Mouse (Mus musculus): ENCODE data around the gene Wbp4. TPM values are rescaled to one million over a fixed set of nuclear protein-coding genes. Genes with fewer than 3 reads are reported as not detected.
"Not testable (repeated sequence)": the region's sequence is repeated elsewhere in the genome, so short reads cannot be mapped to it uniquely, and the experiment has no call there.

Wbp4 gene
- polyA plus RNA-seq (2015; fragmentation: Nextera tagmentation; extraction: Ambion mirVana) = 45.1 and 47.8 TPM in 2 replicates

GRCm38 (mm10) chr14:79481339-79482151, at the start of gene Wbp4:
TSS of gene Wbp4 (minus strand) at chr14:79481520.
- Histone ChIP-seq H3K9ac (peak within 1 kb of the TSS; percentile 94), H3K9me3 (no peaks in the 10 kb centered on the region), H3K36me3 (peaks cover 20% of the 10 kb centered on the region), H3K27me3 (0 out of 2 replicates have a peak, but pooled peaks cover 4% of the 10 kb centered on the region), H3K27ac (replicated peaks) (peak within 1 kb of the TSS; percentile 100), H3K4me3 (peak within 1 kb of the TSS; percentile 88), H3K4me1 (replicated peaks) (peaks cover 39% of the 10 kb centered on the region), H3K4me2 (peak within 1 kb of the TSS; percentile 66)
- peak; percentile 94 for ATAC-seq (ENCODE audit: low read depth)
- under 1% methylated on average over 59 of the region's 86 CpGs for WGBS

GRCm38 (mm10) chr14:79530761-79531160, 49.4 kb upstream of the Wbp4 start:
- 84% methylated on average over 6 of the region's 6 CpGs for WGBS

GRCm38 (mm10) chr14:79529581-79530554, 48.5 kb upstream of the Wbp4 start:
- no peak for ATAC-seq (ENCODE audit: low read depth)
- H3K4me3 ChIP-seq = no peak overlapping the region
- WGBS = 87% methylated on average over 10 of the region's 10 CpGs

More at GRCm38 (mm10) chr14:79530761-79531160, 49.4 kb upstream of the Wbp4 start:
- Histone ChIP-seq H3K4me2 (no peak overlapping the region), H3K9me3 (no peaks in the 10 kb centered on the region), H3K27me3 (no peaks in the 10 kb centered on the region), H3K4me1 (replicated peaks) (no peaks in the 10 kb centered on the region), H3K4me3 (no peak overlapping the region), H3K27ac (replicated peaks) (no peak overlapping the region), H3K9ac (no peak overlapping the region), H3K36me3 (no peaks in the 10 kb centered on the region)
- no peak for ATAC-seq (ENCODE audit: low read depth)

GRCm38 (mm10) chr14:79527704-79528103, 46.4 kb upstream of the Wbp4 start:
- H3K4me2 ChIP-seq = no peak overlapping the region
- no peaks in the 10 kb centered on the region for H3K27me3 ChIP-seq
- H3K9me3 ChIP-seq = no peaks in the 10 kb centered on the region
- H3K27ac ChIP-seq (replicated peaks) = no peak overlapping the region
- no peak for ATAC-seq (ENCODE audit: low read depth)
- H3K4me3 ChIP-seq = no peak overlapping the region
- H3K36me3 ChIP-seq = no peaks in the 10 kb centered on the region
- no peaks in the 10 kb centered on the region for H3K4me1 ChIP-seq (replicated peaks)
- 56% methylated on average over 6 of the region's 6 CpGs for whole genome bisulfite sequencing
- no peak overlapping the region for H3K9ac ChIP-seq

More at GRCm38 (mm10) chr14:79529581-79530554, 48.5 kb upstream of the Wbp4 start:
- H3K9me3 ChIP-seq = no peaks in the 10 kb centered on the region
- H3K4me1 ChIP-seq (replicated peaks) = no peaks in the 10 kb centered on the region
- H3K36me3 ChIP-seq = no peaks in the 10 kb centered on the region
- no peaks in the 10 kb centered on the region for H3K27me3 ChIP-seq
- no peak overlapping the region for H3K4me2 ChIP-seq
- no peak overlapping the region for H3K27ac ChIP-seq (replicated peaks)
- no peak overlapping the region for H3K9ac ChIP-seq

GRCm38 (mm10) chr14:79526106-79526505, 44.8 kb upstream of the Wbp4 start:
- not testable (repeated sequence) for H3K4me2 ChIP-seq; H3K36me3 ChIP-seq; ATAC-seq (ENCODE audit: low read depth); H3K27me3 ChIP-seq; H3K27ac ChIP-seq (replicated peaks); H3K9me3 ChIP-seq; H3K4me1 ChIP-seq (replicated peaks); H3K9ac ChIP-seq; H3K4me3 ChIP-seq
- 90% methylated on average over 12 of the region's 12 CpGs for whole genome bisulfite sequencing

- no peaks in the 10 kb centered on the region for H3K36me3 ChIP-seq
- no peak overlapping the region for H3K9ac ChIP-seq
- H3K4me3 ChIP-seq = no peak overlapping the region
- no peaks in the 10 kb centered on the region for H3K9me3 ChIP-seq
- H3K27ac ChIP-seq (replicated peaks) = no peak overlapping the region
- H3K27me3 ChIP-seq = no peaks in the 10 kb centered on the region
- no peak for ATAC-seq (ENCODE audit: low read depth)
- no peaks in the 10 kb centered on the region for H3K4me1 ChIP-seq (replicated peaks)
- 97% methylated on average over 9 of the region's 9 CpGs for WGBS
- H3K4me2 ChIP-seq = no peak overlapping the region
Measured at GRCm38 (mm10) chr14:79522387-79522786, 41.1 kb upstream of the Wbp4 start.

- 70% methylated on average over 6 of the region's 6 CpGs for WGBS
- no peaks in the 10 kb centered on the region for H3K27me3 ChIP-seq
- H3K4me3 ChIP-seq = no peak overlapping the region
- no peak overlapping the region for H3K9ac ChIP-seq
- ATAC-seq (ENCODE audit: low read depth) = no peak
- no peak overlapping the region for H3K4me2 ChIP-seq
- no peaks in the 10 kb centered on the region for H3K4me1 ChIP-seq (replicated peaks)
- H3K27ac ChIP-seq (replicated peaks) = no peak overlapping the region
- H3K36me3 ChIP-seq = no peaks in the 10 kb centered on the region
- no peaks in the 10 kb centered on the region for H3K9me3 ChIP-seq
Measured at GRCm38 (mm10) chr14:79521471-79522117, 40.3 kb upstream of the Wbp4 start.

- no peaks in the 10 kb centered on the region for H3K27me3 ChIP-seq
- H3K36me3 ChIP-seq = no peaks in the 10 kb centered on the region
- H3K27ac ChIP-seq (replicated peaks) = no peak overlapping the region
- H3K9me3 ChIP-seq = no peaks in the 10 kb centered on the region
- no peak overlapping the region for H3K4me2 ChIP-seq
- ATAC-seq (ENCODE audit: low read depth) = no peak
- no peaks in the 10 kb centered on the region for H3K4me1 ChIP-seq (replicated peaks)
- 93% methylated on average over 1 of the region's 1 CpGs for WGBS
- H3K9ac ChIP-seq = no peak overlapping the region
- H3K4me3 ChIP-seq = no peak overlapping the region
Measured at GRCm38 (mm10) chr14:79521056-79521455, 39.7 kb upstream of the Wbp4 start.

- ATAC-seq (ENCODE audit: low read depth) = no peak
- Histone ChIP-seq H3K4me2 (no peak overlapping the region), H3K4me3 (no peak overlapping the region)
Measured at GRCm38 (mm10) chr14:79520612-79521011, 39.3 kb upstream of the Wbp4 start.

GRCm38 (mm10) chr14:79519663-79519975, 38.3 kb upstream of the Wbp4 start:
- no peak overlapping the region for H3K27ac ChIP-seq (replicated peaks)
- ATAC-seq (ENCODE audit: low read depth) = no peak
- H3K4me3 ChIP-seq = no peak overlapping the region
- no peaks in the 10 kb centered on the region for H3K27me3 ChIP-seq
- no peak overlapping the region for H3K9ac ChIP-seq
- H3K36me3 ChIP-seq = no peaks in the 10 kb centered on the region
- H3K9me3 ChIP-seq = no peaks in the 10 kb centered on the region
- 56% methylated on average over 1 of the region's 1 CpGs for WGBS
- no peak overlapping the region for H3K4me2 ChIP-seq
- no peaks in the 10 kb centered on the region for H3K4me1 ChIP-seq (replicated peaks)

More at GRCm38 (mm10) chr14:79520612-79521011, 39.3 kb upstream of the Wbp4 start:
- Histone ChIP-seq H3K36me3 (no peaks in the 10 kb centered on the region), H3K4me1 (replicated peaks) (no peaks in the 10 kb centered on the region), H3K27ac (replicated peaks) (no peak overlapping the region), H3K27me3 (no peaks in the 10 kb centered on the region), H3K9me3 (no peaks in the 10 kb centered on the region), H3K9ac (no peak overlapping the region)

- no peak for ATAC-seq (ENCODE audit: low read depth)
- Histone ChIP-seq H3K27me3 (no peaks in the 10 kb centered on the region), H3K4me2 (no peak overlapping the region), H3K4me1 (replicated peaks) (no peaks in the 10 kb centered on the region), H3K27ac (replicated peaks) (no peak overlapping the region), H3K36me3 (no peaks in the 10 kb centered on the region), H3K9me3 (no peaks in the 10 kb centered on the region), H3K9ac (no peak overlapping the region), H3K4me3 (no peak overlapping the region)
- WGBS = 69% methylated on average over 19 of the region's 19 CpGs
Measured at GRCm38 (mm10) chr14:79518761-79519662, 37.7 kb upstream of the Wbp4 start.
